15 mouse cellular contexts compared by ENCODE assay signal in genomic region chr3:149087488-149087887, GRCm38 (mm10).
DNase-seq lines count a peak whose midpoint lies in the region; ATAC-seq and TF ChIP-seq lines count a peak whose summit lies in the region.
"Had no signal": no experiment of that assay in that cellular context is flagged by ENCODE, and none has a peak within 500 bp of the region (broad histone marks: within the 10 kb centered on the region; RNA-seq: fewer than 3 reads in every experiment).

No protein-coding gene starts in this region.

- TF ChIP-seq CTCF in lung, adult 2 months (IDR thresholded peaks at IDR 0.05; ENCODE audit: insufficient read depth, low read length): no peak

- H3K9ac ChIP-seq in lung, embryonic 16.5 days (ENCODE audit: low read length): no peak overlapping the region
- no peak overlapping the region for H3K9ac ChIP-seq in embryonic facial prominence, embryonic 14.5 days (ENCODE audit: low read depth, low read length)
- H3K9ac ChIP-seq in liver, embryonic 13.5 days: no peak overlapping the region
- H3K9ac ChIP-seq: midbrain, embryonic 13.5 days; neural tube, embryonic 12.5 days had no signal

- ATAC-seq in lung, embryonic 16.5 days (ENCODE audit: low read depth): peak; percentile 20; the same call in 1 of the 2 replicates
- ATAC-seq in embryonic facial prominence, embryonic 14.5 days (ENCODE audit: low read depth): no peak
- ATAC-seq in liver, embryonic 13.5 days (ENCODE audit: low read depth): peak; percentile 28
- ATAC-seq in granulocyte monocyte progenitor cell, adult 5-6 weeks (replicated peaks; ENCODE audit: poor library complexity, severe bottlenecking): no peak
- ATAC-seq: forebrain, embryonic 16.5 days; lung, postnatal 0 days; midbrain, embryonic 13.5 days had no signal

- H3K27ac ChIP-seq in lung, embryonic 16.5 days (ENCODE audit: low read length): no peak overlapping the region
- H3K27ac ChIP-seq in embryonic facial prominence, embryonic 14.5 days (replicated peaks; ENCODE audit: low read depth, low read length): no peak overlapping the region
- no peak overlapping the region for H3K27ac ChIP-seq in liver, embryonic 13.5 days
- H3K27ac ChIP-seq: midbrain, embryonic 13.5 days; neural tube, embryonic 12.5 days had no signal

- WGBS in lung, embryonic 16.5 days: 34% methylated on average over 8 of the region's 8 CpGs
- 54% methylated on average over 8 of the region's 8 CpGs for WGBS in lung, adult 2 months
- WGBS in embryonic facial prominence, embryonic 14.5 days: 64% methylated on average over 8 of the region's 8 CpGs
- WGBS in liver, embryonic 13.5 days (ENCODE audit: insufficient replicate concordance): 65% methylated on average over 8 of the region's 8 CpGs

- TF ChIP-seq POLR2A in lung, adult 2 months (IDR thresholded peaks at IDR 0.05; ENCODE audit: borderline replicate concordance, extremely low read depth, low read depth, low read length): no peak

- no peaks in the 10 kb centered on the region for H3K9me3 ChIP-seq in lung, embryonic 16.5 days (ENCODE audit: control insufficient read depth, low read length)
- H3K9me3 ChIP-seq in embryonic facial prominence, embryonic 14.5 days (ENCODE audit: control insufficient read depth, low read length): no peaks in the 10 kb centered on the region
- no peaks in the 10 kb centered on the region for H3K9me3 ChIP-seq in liver, embryonic 13.5 days (replicated peaks)
- H3K9me3 ChIP-seq: midbrain, embryonic 13.5 days; neural tube, embryonic 12.5 days had no signal

- H3K27me3 ChIP-seq in lung, embryonic 16.5 days (ENCODE audit: control insufficient read depth, insufficient read depth, low read depth, low read length): no peaks in the 10 kb centered on the region
- no peaks in the 10 kb centered on the region; the same call in 1 of the 2 replicates for H3K27me3 ChIP-seq in embryonic facial prominence, embryonic 14.5 days (replicated peaks; ENCODE audit: control insufficient read depth, insufficient read depth, low read length)
- H3K27me3 ChIP-seq in liver, embryonic 13.5 days: no peaks in the 10 kb centered on the region
- H3K27me3 ChIP-seq: CH12.LX; midbrain, embryonic 13.5 days; neural tube, embryonic 12.5 days had no signal

- peak overlapping the region; percentile 10; the same call in 1 of the 2 replicates for H3K4me2 ChIP-seq in lung, embryonic 16.5 days (ENCODE audit: low read depth, low read length)
- H3K4me2 ChIP-seq in embryonic facial prominence, embryonic 14.5 days (ENCODE audit: low read depth, low read length): peak overlapping the region; percentile 6; the same call in 1 of the 2 replicates
- H3K4me2 ChIP-seq in liver, embryonic 13.5 days: no peak overlapping the region
- H3K4me2 ChIP-seq: midbrain, embryonic 13.5 days; neural tube, embryonic 12.5 days had no signal

- H3K36me3 ChIP-seq in lung, embryonic 16.5 days (ENCODE audit: control insufficient read depth, insufficient read depth, low read length): no peaks in the 10 kb centered on the region
- H3K36me3 ChIP-seq in embryonic facial prominence, embryonic 14.5 days (ENCODE audit: control insufficient read depth, insufficient read depth, low read length): no peaks in the 10 kb centered on the region
- no peaks in the 10 kb centered on the region for H3K36me3 ChIP-seq in liver, embryonic 13.5 days
- H3K36me3 ChIP-seq: midbrain, embryonic 13.5 days; neural tube, embryonic 12.5 days had no signal

- H3K4me1 ChIP-seq in lung, embryonic 16.5 days (replicated peaks; ENCODE audit: control insufficient read depth, insufficient read depth, low read length): peaks cover 42% of the 10 kb centered on the region
- peaks cover 9% of the 10 kb centered on the region for H3K4me1 ChIP-seq in lung, adult 2 months (ENCODE audit: control insufficient read depth, insufficient read depth, low read length)
- H3K4me1 ChIP-seq in embryonic facial prominence, embryonic 14.5 days (ENCODE audit: control insufficient read depth, insufficient read depth, low read length): peaks cover 45% of the 10 kb centered on the region
- H3K4me1 ChIP-seq in liver, embryonic 13.5 days (replicated peaks): peaks cover 19% of the 10 kb centered on the region

- DNase-seq in lung, adult 2 months: no peak
- DNase-seq in embryonic facial prominence, embryonic 14.5 days (ENCODE audit: low spot score): peak; percentile 49
- peak; percentile 84 to 89 for DNase-seq in kidney, adult 8-10 months
- no peak for DNase-seq in liver, embryonic 13.5 days
- no peak for DNase-seq in cerebellum, adult 9-10 months
- DNase-seq in cerebellum, adult 9-11 months: no peak
- DNase-seq: cerebellum, adult 18-20 months; gastrocnemius, postnatal 36 days had no signal

- H3K4me3 ChIP-seq in lung, embryonic 16.5 days (ENCODE audit: low read length): no peak overlapping the region
- no peak overlapping the region for H3K4me3 ChIP-seq in lung, adult 2 months (replicated peaks; ENCODE audit: extremely low read depth, low read depth, low read length)
- no peak overlapping the region for H3K4me3 ChIP-seq in embryonic facial prominence, embryonic 14.5 days (ENCODE audit: low read depth, low read length)
- no peak overlapping the region for H3K4me3 ChIP-seq in liver, embryonic 13.5 days (replicated peaks)
- H3K4me3 ChIP-seq: midbrain, embryonic 13.5 days; neural tube, embryonic 12.5 days had no signal

Comparison
In these comparisons a context has a peak if more than half of its experiments do, and no peak if none do; other contexts are left out.
1. ATAC-seq: peak in lung, embryonic 16.5 days (single experiment) and liver, embryonic 13.5 days (single experiment); none in embryonic facial prominence, embryonic 14.5 days (single experiment) and granulocyte monocyte progenitor cell, adult 5-6 weeks (single experiment).
2. DNase-seq: peak in embryonic facial prominence, embryonic 14.5 days (single experiment) and kidney, adult 8-10 months (2 of 2); none in lung, adult 2 months (single experiment), liver, embryonic 13.5 days (single experiment), cerebellum, adult 9-10 months (single experiment) and cerebellum, adult 9-11 months (single experiment).